Mouse (Mus musculus): ENCODE results near the gene Chrna4.

DNA sequence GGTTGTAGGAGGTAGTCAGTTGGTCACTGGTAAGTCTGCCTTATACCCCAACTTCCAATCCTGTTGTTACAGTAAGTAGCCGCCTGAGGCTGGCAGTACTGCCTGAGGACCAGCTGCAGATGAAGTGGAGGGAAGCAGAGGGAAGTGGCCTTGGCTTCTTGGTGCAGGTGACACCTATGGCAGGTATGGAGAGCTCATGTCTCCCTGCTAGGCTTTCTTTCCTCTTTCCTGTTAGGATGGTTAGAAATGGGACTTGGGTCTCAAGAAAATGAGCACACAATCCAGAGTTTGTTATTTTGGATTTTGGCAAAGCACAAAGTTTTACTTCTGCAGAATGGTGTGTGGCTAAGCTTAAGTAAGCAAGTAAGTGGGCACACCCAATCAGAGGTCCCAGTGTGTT is 54.4 kb downstream of the Chrna4 start:
- TF ChIP-seq TAL1 (IDR thresholded peaks at IDR 0.05; ENCODE audit: low read length) (no peak), GATA1 (IDR thresholded peaks at IDR 0.05; ENCODE audit: low read length) (no peak)
